Mouse (Mus musculus): Measurements from ENCODE around the gene 9230112D13Rik.

GRCm38 (mm10) chr14:34514120-34514519 is 8.5 kb downstream of the 9230112D13Rik start:
- no peak for TF ChIP-seq CTCF (conservative IDR thresholded peaks at IDR 0.05; ENCODE audit: low read length)
- no peak for TF ChIP-seq NANOG (IDR thresholded peaks at IDR 0.05; ENCODE audit: borderline replicate concordance, low read length)
- TF ChIP-seq POU5F1 (IDR thresholded peaks at IDR 0.05; ENCODE audit: borderline replicate concordance, low read length) = no peak
